Mouse (Mus musculus) brain, embryonic 14.5 days (tissue): ENCODE data around the gene Pla2g4f.

Source experiments
- CTCF ChIP-seq: fragments of 200-500 bp; IDR thresholded peaks from 2 replicates; pipeline ENCODE4 v1.5.1; 2012; ENCODE audit warnings: inconsistent platforms, mild to moderate bottlenecking, moderate library complexity, borderline replicate concordance; ENCODE audit not compliant: insufficient read depth, insufficient read length; ENCODE audit errors: extremely low read depth
- POLR2A ChIP-seq: fragments of 200-500 bp; IDR thresholded peaks from 2 replicates; pipeline ENCODE4 v1.6.1; 2012; ENCODE audit warnings: mild to moderate bottlenecking, inconsistent platforms, borderline replicate concordance; ENCODE audit not compliant: poor library complexity, insufficient read depth, insufficient read length, severe bottlenecking; ENCODE audit errors: extremely low read depth

- TF ChIP-seq CTCF (no peak), POLR2A (no peak)
Observed at GRCm38 (mm10) chr2:120331575-120331974, 17.6 kb upstream of the Pla2g4f start.
